8 mouse cellular contexts compared by ENCODE assay signal in genomic region chr10:111473511-111474371, GRCm38 (mm10). TPM values are rescaled to one million over a fixed set of nuclear protein-coding genes. Genes with fewer than 3 reads are reported as not detected.
A peak's percentile ranks its signal among the peaks of the same experiment; 100 is the strongest.
DNase-seq lines count a peak whose midpoint lies in the region; ATAC-seq and TF ChIP-seq lines count a peak whose summit lies in the region.

No protein-coding gene starts in this region.

- H3K4me2 ChIP-seq in embryonic facial prominence, embryonic 14.5 days (ENCODE audit: low read depth, low read length): peak overlapping the region; percentile 82
- H3K4me2 ChIP-seq in heart, embryonic 13.5 days: peak overlapping the region; percentile 88
- H3K4me2 ChIP-seq in lung, embryonic 14.5 days: peak overlapping the region; percentile 59

- peak overlapping the region; percentile 94 for H3K27ac ChIP-seq in embryonic facial prominence, embryonic 14.5 days (replicated peaks; ENCODE audit: low read depth, low read length)
- H3K27ac ChIP-seq in heart, embryonic 13.5 days (replicated peaks): peak overlapping the region; percentile 93
- H3K27ac ChIP-seq in lung, embryonic 14.5 days (ENCODE audit: low read depth): peak overlapping the region; percentile 92

- peak; percentile 74 for ATAC-seq in embryonic facial prominence, embryonic 14.5 days (ENCODE audit: low read depth)
- ATAC-seq in heart, embryonic 13.5 days (ENCODE audit: extremely low read depth, insufficient number of reproducible peaks, low FRiP score, low TSS enrichment): peak; percentile 59
- peak; percentile 74 for ATAC-seq in lung, embryonic 14.5 days (ENCODE audit: insufficient read depth)

- 2% methylated on average over 32 of the region's 58 CpGs for WGBS in embryonic facial prominence, embryonic 14.5 days
- WGBS in heart, embryonic 13.5 days: under 1% methylated on average over 48 of the region's 58 CpGs
- under 1% methylated on average over 58 of the region's 58 CpGs for WGBS in lung, embryonic 14.5 days

- DNase-seq in adrenal gland, postnatal 4 days (ENCODE audit: low spot score in 2 of 2): peak; percentile 19
- peak; percentile 65 for DNase-seq in embryonic facial prominence, embryonic 14.5 days (ENCODE audit: low spot score)
- DNase-seq in kidney, postnatal 10 days: peak; percentile 64
- peak; percentile 65 for DNase-seq in lung, embryonic 14.5 days
- peak; percentile 4 for DNase-seq in ovary, adult 18-20 months (ENCODE audit: low spot score)
- peak; percentile 67 for DNase-seq in thymus, postnatal 14 days

- H3K4me1 ChIP-seq in E14TG2a.4 (replicated peaks; ENCODE audit: low read depth, low read length): peaks cover 53% of the 10 kb centered on the region
- peaks cover 18% of the 10 kb centered on the region for H3K4me1 ChIP-seq in embryonic facial prominence, embryonic 14.5 days (ENCODE audit: control insufficient read depth, insufficient read depth, low read length)
- H3K4me1 ChIP-seq in heart, embryonic 13.5 days: peaks cover 39% of the 10 kb centered on the region
- H3K4me1 ChIP-seq in lung, embryonic 14.5 days (ENCODE audit: insufficient read depth): peaks cover 9% of the 10 kb centered on the region

- peak overlapping the region; percentile 97 for H3K9ac ChIP-seq in embryonic facial prominence, embryonic 14.5 days (ENCODE audit: low read depth, low read length)
- peak overlapping the region; percentile 99 for H3K9ac ChIP-seq in heart, embryonic 13.5 days
- H3K9ac ChIP-seq in lung, embryonic 14.5 days: peak overlapping the region; percentile 95

- peak overlapping the region; percentile 87 for H3K4me3 ChIP-seq in E14TG2a.4 (replicated peaks; ENCODE audit: low read length)
- H3K4me3 ChIP-seq in embryonic facial prominence, embryonic 14.5 days (ENCODE audit: low read depth, low read length): peak overlapping the region; percentile 95
- H3K4me3 ChIP-seq in heart, embryonic 13.5 days: peak overlapping the region; percentile 98
- peak overlapping the region; percentile 94 for H3K4me3 ChIP-seq in lung, embryonic 14.5 days (ENCODE audit: low read depth, low read length)

- no peak for TF ChIP-seq CTCF in E14TG2a.4 (conservative IDR thresholded peaks at IDR 0.05; ENCODE audit: low read length)
- no peak for TF ChIP-seq CTCF in lung, embryonic 14.5 days (IDR thresholded peaks at IDR 0.05; ENCODE audit: low read depth)

- peaks cover 40% of the 10 kb centered on the region for H3K36me3 ChIP-seq in E14TG2a.4 (ENCODE audit: insufficient read depth, low read length)
- H3K36me3 ChIP-seq in embryonic facial prominence, embryonic 14.5 days (ENCODE audit: control insufficient read depth, insufficient read depth, low read length): no peaks in the 10 kb centered on the region
- H3K36me3 ChIP-seq in heart, embryonic 13.5 days: peaks cover 6% of the 10 kb centered on the region
- 0 out of 2 replicates have a peak, but pooled peaks cover 11% of the 10 kb centered on the region for H3K36me3 ChIP-seq in lung, embryonic 14.5 days (ENCODE audit: insufficient read depth)

- no peaks in the 10 kb centered on the region for H3K27me3 ChIP-seq in E14TG2a.4 (ENCODE audit: insufficient read depth, low read length)
- no peaks in the 10 kb centered on the region for H3K27me3 ChIP-seq in embryonic facial prominence, embryonic 14.5 days (replicated peaks; ENCODE audit: control insufficient read depth, insufficient read depth, low read length)
- no peaks in the 10 kb centered on the region for H3K27me3 ChIP-seq in heart, embryonic 13.5 days (replicated peaks)
- H3K27me3 ChIP-seq in lung, embryonic 14.5 days (ENCODE audit: insufficient read depth, low read length): no peaks in the 10 kb centered on the region

- no peaks in the 10 kb centered on the region for H3K9me3 ChIP-seq in E14TG2a.4 (ENCODE audit: low read length)
- no peaks in the 10 kb centered on the region for H3K9me3 ChIP-seq in embryonic facial prominence, embryonic 14.5 days (ENCODE audit: control insufficient read depth, low read length)
- no peaks in the 10 kb centered on the region for H3K9me3 ChIP-seq in heart, embryonic 13.5 days
- H3K9me3 ChIP-seq in lung, embryonic 14.5 days (ENCODE audit: low read depth, low read length): no peaks in the 10 kb centered on the region

RNA-seq across cellular contexts. Expression of gene Nap1l1, which starts 0.7 kb away (rescaled TPM):
- 100 to 1,000 TPM; 213 to 250 TPM for total RNA-seq in adrenal gland, postnatal 4 days (2021)
- polyA plus RNA-seq in embryonic facial prominence, embryonic 14.5 days (2014; fragmentation: Nextera tagmentation; extraction: Ambion mirVana): 234 and 242 TPM in 2 replicates
- 135 and 143 TPM in 2 replicates for polyA plus RNA-seq in heart, embryonic 13.5 days (2015; fragmentation: Nextera tagmentation; extraction: Ambion mirVana)
- polyA plus RNA-seq in lung, embryonic 14.5 days (2014; fragmentation: Nextera tagmentation; extraction: Ambion mirVana): 301 and 316 TPM in 2 replicates

RNA-seq across cellular contexts. Expression of gene Phlda1, which starts 32.3 kb away (rescaled TPM):
- 10 to 100 TPM; 44.5 to 46.8 TPM for total RNA-seq in adrenal gland, postnatal 4 days (2021)
- 36.2 and 43.6 TPM in 2 replicates for polyA plus RNA-seq in embryonic facial prominence, embryonic 14.5 days (2014; fragmentation: Nextera tagmentation; extraction: Ambion mirVana)
- 23.9 and 24.8 TPM in 2 replicates for polyA plus RNA-seq in heart, embryonic 13.5 days (2015; fragmentation: Nextera tagmentation; extraction: Ambion mirVana)
- polyA plus RNA-seq in lung, embryonic 14.5 days (2014; fragmentation: Nextera tagmentation; extraction: Ambion mirVana): 134 and 137 TPM in 2 replicates

Comparison
In these comparisons a context has a peak if more than half of its experiments do, and no peak if none do; other contexts are left out.
1. Peak in every context shown above with its lines: DNase-seq, ATAC-seq, H3K4me3 ChIP-seq and H3K27ac ChIP-seq.
2. DNase-seq: peak in every context shown above with its lines; median percentile 67 in thymus, postnatal 14 days; 65 in embryonic facial prominence, embryonic 14.5 days; 65 in lung, embryonic 14.5 days; 64 in kidney, postnatal 10 days; 19 in adrenal gland, postnatal 4 days; 4 in ovary, adult 18-20 months.